Mouse (Mus musculus): ENCODE measurements around the gene Myo1d.

GRCm38 (mm10) chr11:80577747-80578640 is 201.8 kb downstream of the Myo1d start:
- TF ChIP-seq CTCF (IDR thresholded peaks at IDR 0.05; ENCODE audit: control insufficient read depth, insufficient read depth, insufficient read length) (no peak), MYOD1 (IDR thresholded peaks at IDR 0.05; ENCODE audit: control insufficient read depth, insufficient read length, low read depth) (peak; percentile 16), MAX (IDR thresholded peaks at IDR 0.05) (no peak), USF1 (IDR thresholded peaks at IDR 0.05; ENCODE audit: low read depth) (no peak), MYOG (IDR thresholded peaks at IDR 0.05; ENCODE audit: control insufficient read depth, extremely low read depth, insufficient read length) (no peak), CEBPB (IDR thresholded peaks at IDR 0.05; ENCODE audit: low read depth) (no peak)

All from C2C12 (cell line).